Mouse (Mus musculus) C2C12 (cell line): ENCODE data around the gene Ercc6l. TPM values are rescaled to one million over a fixed set of nuclear protein-coding genes. Genes with fewer than 3 reads are reported as not detected.
"Not testable (repeated sequence)": the region's sequence is repeated elsewhere in the genome, so short reads cannot be mapped to it uniquely, and the experiment has no call there.

Source experiments
- H3K27me3 ChIP-seq: one replicate; pipeline ENCODE4 v1.6.1; 2011; ENCODE audit not compliant: control insufficient read depth, insufficient read depth, insufficient read length
- H3K36me3 ChIP-seq: one replicate; pipeline ENCODE4 v1.6.1; 2011; ENCODE audit not compliant: control insufficient read depth, insufficient read depth
- H3K4me3 ChIP-seq: one replicate; pipeline ENCODE4 v1.5.1; 2011; ENCODE audit warnings: mild to moderate bottlenecking, control low read depth; ENCODE audit not compliant: poor library complexity, insufficient read depth, severe bottlenecking
- H3K79me2 ChIP-seq: one replicate; pipeline ENCODE4 v1.6.1; 2011; ENCODE audit not compliant: control insufficient read depth, insufficient read depth
- H3K79me3 ChIP-seq: one replicate; pipeline ENCODE4 v1.6.1; 2011; ENCODE audit warnings: low read depth, control low read depth
- H3ac ChIP-seq: one replicate; pipeline ENCODE3; 2011; ENCODE audit warnings: low read depth; ENCODE audit not compliant: control insufficient read depth, insufficient read length
- CEBPB ChIP-seq: IDR thresholded peaks from one replicate; pipeline ENCODE4 v1.6.1; 2011; ENCODE audit warnings: low read depth, mild to moderate bottlenecking, control low read depth, moderate library complexity
- CTCF ChIP-seq: IDR thresholded peaks from one replicate; pipeline ENCODE4 v1.5.1; 2011; ENCODE audit not compliant: control insufficient read depth, insufficient read depth, insufficient read length
- FOSL1 ChIP-seq: IDR thresholded peaks from one replicate; pipeline ENCODE4 v1.8.0; 2011; ENCODE audit warnings: mild to moderate bottlenecking, low read length; ENCODE audit not compliant: poor library complexity, insufficient read depth, severe bottlenecking
- MAX ChIP-seq: IDR thresholded peaks from one replicate; pipeline ENCODE4 v1.6.1; 2011; ENCODE audit warnings: mild to moderate bottlenecking, control low read depth
- MYOD1 ChIP-seq: IDR thresholded peaks from one replicate; pipeline ENCODE4 v1.6.1; 2011; ENCODE audit warnings: low read depth; ENCODE audit not compliant: control insufficient read depth, insufficient read length
- MYOG ChIP-seq: IDR thresholded peaks from one replicate; pipeline ENCODE4 v1.6.1; 2011; ENCODE audit not compliant: control insufficient read depth, insufficient read length; ENCODE audit errors: extremely low read depth
- USF1 ChIP-seq: IDR thresholded peaks from one replicate; pipeline ENCODE4 v1.6.1; 2011; ENCODE audit warnings: low read depth, mild to moderate bottlenecking, control low read depth, moderate library complexity
- polyA plus RNA-seq: library from polyadenylated mRNA; unstranded; fragments of >200 nt; fragmentation: generic; extraction: Trizol; gene quantifications from one replicate; pipeline ENCODE4 v1.2.1, GENCODE M21; 2012; ENCODE audit warnings: missing spikeins

Gene Ercc6l
- polyA plus RNA-seq, 1 experiment: 6.2 TPM

GRCm38 (mm10) chrX:102141157-102141556, 15.7 kb downstream of the Ercc6l start:
- no peak for TF ChIP-seq FOSL1
- TF ChIP-seq MYOD1: no peak
- TF ChIP-seq CTCF: no peak
- TF ChIP-seq MYOG: no peak
- no peak for TF ChIP-seq CEBPB
- H3K36me3 ChIP-seq: peaks cover 20% of the 10 kb centered on the region
- no peak overlapping the region for H3K4me3 ChIP-seq
- H3K79me2 ChIP-seq: no peaks in the 10 kb centered on the region
- H3K27me3 ChIP-seq: no peaks in the 10 kb centered on the region
- no peak overlapping the region for H3ac ChIP-seq
- H3K79me3 ChIP-seq: no peaks in the 10 kb centered on the region

DNA sequence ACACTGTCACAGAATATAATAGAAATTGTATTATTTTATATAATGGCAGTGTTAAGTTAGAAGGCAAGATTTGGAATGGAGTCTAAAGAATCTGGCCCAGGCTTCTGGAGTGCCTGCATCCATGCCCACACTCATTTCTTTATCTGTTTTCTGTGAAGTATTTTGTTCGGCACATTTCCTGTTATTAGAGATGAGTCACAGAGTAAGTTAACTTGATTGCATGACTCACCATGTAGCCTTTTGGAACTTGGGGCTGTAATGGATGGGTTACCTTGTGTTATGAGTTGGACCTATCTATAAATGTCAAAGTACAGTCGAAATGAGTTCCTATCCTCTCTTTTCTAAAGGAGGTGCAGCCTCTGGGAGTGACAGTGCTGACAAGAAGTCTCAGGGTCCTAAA, 35.6 kb downstream of the Ercc6l start:
- H3K27me3 ChIP-seq: no peaks in the 10 kb centered on the region
- peaks cover 15% of the 10 kb centered on the region for H3K79me2 ChIP-seq
- no peak for TF ChIP-seq MYOG
- no peak for TF ChIP-seq CTCF
- H3K79me3 ChIP-seq: peaks cover 21% of the 10 kb centered on the region
- no peak overlapping the region for H3ac ChIP-seq
- H3K36me3 ChIP-seq: peaks cover 18% of the 10 kb centered on the region
- H3K4me3 ChIP-seq: no peak overlapping the region

DNA sequence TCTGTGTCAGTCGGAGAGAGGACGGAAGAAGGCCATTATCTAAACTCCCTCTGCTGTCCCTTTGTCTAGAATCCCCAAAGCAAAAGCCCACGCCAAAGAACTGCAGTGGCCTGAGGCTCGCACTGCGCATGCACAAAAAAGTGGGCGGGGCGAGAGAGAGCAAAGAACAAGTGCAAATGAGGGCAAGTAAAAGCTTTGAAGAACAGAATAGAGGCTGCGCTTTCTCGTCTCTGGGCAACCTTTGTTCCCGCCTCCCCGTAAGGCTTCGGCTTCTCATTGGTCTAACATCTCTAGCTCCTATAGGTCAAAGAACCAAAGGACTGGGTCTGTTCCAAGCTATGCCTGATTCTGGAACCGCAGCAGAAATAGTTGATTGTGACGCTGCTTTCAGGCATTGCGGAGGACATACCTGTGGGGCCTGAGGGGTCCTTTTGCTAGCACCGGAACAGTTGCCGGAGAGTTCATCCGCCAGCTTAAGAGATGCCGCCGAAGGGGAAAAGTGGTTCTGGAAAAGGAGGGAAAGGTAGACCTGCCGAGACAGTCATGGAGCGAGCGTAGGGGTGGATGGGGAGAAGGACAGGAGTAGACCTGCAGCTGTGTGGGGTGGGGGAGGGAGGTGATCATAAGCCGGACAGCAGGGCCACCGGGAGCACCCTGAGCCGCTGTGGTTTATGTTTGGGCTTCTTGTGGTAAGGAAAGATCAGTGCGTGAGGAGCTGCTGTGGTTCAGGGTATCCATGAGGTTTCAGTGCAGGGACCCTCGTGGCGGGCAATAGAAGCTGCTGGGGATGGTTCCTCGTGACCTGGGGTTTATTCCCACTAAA, 37.6 kb downstream of the Ercc6l start, which contains the start of gene Pin4:
Gene Pin4, plus strand, starts transcription at position 406 of the 823 bp plus-strand sequence.
- no peaks in the 10 kb centered on the region for H3K27me3 ChIP-seq
- peaks cover 15% of the 10 kb centered on the region for H3K79me2 ChIP-seq
- peaks cover 21% of the 10 kb centered on the region for H3K79me3 ChIP-seq
- TF ChIP-seq MAX (peak; percentile 98), CEBPB (no peak)
- peaks cover 10% of the 10 kb centered on the region for H3K36me3 ChIP-seq
- peak within 1 kb of the TSS; percentile 51 for H3K4me3 ChIP-seq
- peak within 1 kb of the TSS; percentile 98 for H3ac ChIP-seq

GRCm38 (mm10) chrX:102115676-102116075, 41.2 kb downstream of the Ercc6l start:
- Histone ChIP-seq H3K36me3 (no peaks in the 10 kb centered on the region), H3K79me3 (peaks cover 11% of the 10 kb centered on the region), H3K4me3 (no peak overlapping the region), H3ac (no peak overlapping the region), H3K27me3 (no peaks in the 10 kb centered on the region), H3K79me2 (peaks cover 13% of the 10 kb centered on the region)
- no peak for TF ChIP-seq CEBPB
- TF ChIP-seq USF1: no peak
- TF ChIP-seq CTCF: no peak
- no peak for TF ChIP-seq MYOD1
- no peak for TF ChIP-seq FOSL1
- TF ChIP-seq MYOG: no peak
- no peak for TF ChIP-seq MAX

DNA sequence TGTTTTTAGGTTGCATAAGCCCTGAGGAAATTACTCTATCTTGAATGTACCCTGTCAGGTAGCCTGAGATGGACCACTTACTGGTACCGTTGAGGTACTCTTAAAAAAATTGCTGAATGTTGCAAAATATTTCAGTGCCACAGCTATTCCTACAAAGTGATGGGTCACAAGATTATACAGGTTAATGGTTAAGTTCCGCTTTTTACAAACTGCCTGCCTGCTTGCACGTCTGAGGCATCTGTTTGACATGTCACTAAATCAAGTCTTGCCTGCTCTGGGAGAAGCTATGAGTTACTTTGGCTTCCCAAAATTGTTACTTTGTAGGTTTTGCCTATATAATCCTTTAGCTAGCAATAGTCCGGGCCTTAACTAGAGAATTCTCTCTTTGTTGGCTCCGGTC, 47.5 kb downstream of the Ercc6l start:
- not testable (repeated sequence) for H3K79me3 ChIP-seq, H3K27me3 ChIP-seq, H3K79me2 ChIP-seq, H3ac ChIP-seq, H3K4me3 ChIP-seq, H3K36me3 ChIP-seq

- not testable (repeated sequence) for H3K36me3 ChIP-seq, H3K79me3 ChIP-seq, H3K27me3 ChIP-seq, H3ac ChIP-seq, H3K4me3 ChIP-seq, H3K79me2 ChIP-seq
Observed at GRCm38 (mm10) chrX:102103830-102104229, 53.1 kb downstream of the Ercc6l start.

DNA sequence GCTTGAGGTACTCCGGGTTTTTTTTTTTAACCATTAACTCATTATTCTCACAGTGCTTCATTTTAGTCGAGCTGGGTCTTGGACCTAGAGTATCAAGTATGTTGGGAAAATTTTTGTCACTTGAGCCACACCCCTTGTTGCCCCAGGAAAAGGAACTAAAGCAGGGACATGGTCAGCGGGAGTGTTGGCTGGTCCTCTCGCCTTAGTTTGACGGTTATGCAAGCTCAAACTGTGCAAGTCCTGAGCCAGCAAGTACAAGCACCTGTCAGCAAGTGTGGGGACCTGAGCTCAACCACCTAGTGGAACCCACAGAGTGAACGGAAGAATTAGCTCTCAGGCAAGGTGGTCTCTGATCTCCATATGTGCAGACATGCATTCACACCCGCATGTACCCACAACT, 55.0 kb downstream of the Ercc6l start:
- Histone ChIP-seq H3K79me3 (no peaks in the 10 kb centered on the region), H3K36me3 (no peaks in the 10 kb centered on the region), H3K4me3 (no peak overlapping the region), H3ac (no peak overlapping the region), H3K79me2 (no peaks in the 10 kb centered on the region), H3K27me3 (no peaks in the 10 kb centered on the region)
- TF ChIP-seq USF1 (no peak), MYOG (no peak), CTCF (no peak), MAX (no peak), CEBPB (no peak)
